Mouse (Mus musculus) neural tube, embryonic 11.5 days (tissue): ENCODE data around the gene Agbl4. TPM values are rescaled to one million over a fixed set of nuclear protein-coding genes. Genes with fewer than 3 reads are reported as not detected.

Experiments
- ATAC-seq: fragments of 200-750 bp; cut with Nextera tagmentation; 2 replicates; pipeline ENCODE4 v1.8.0; 2017; ENCODE audit warnings: moderate number of reproducible peaks, mild to moderate bottlenecking, moderate TSS enrichment, moderate library complexity; ENCODE audit not compliant: insufficient read depth, low FRiP score, low TSS enrichment
- DNase-seq: peaks from one replicate; pipeline ENCODE4 v3.0.0-alpha.2; 2015; ENCODE audit warnings: low spot score
- H3K27ac ChIP-seq: fragments of 300-500 bp; sonication (generic); 2 replicates; pipeline ENCODE4 v1.5.1; 2014; ENCODE audit warnings: low read depth, mild to moderate bottlenecking, low read length
- H3K27me3 ChIP-seq: fragments of 300-500 bp; sonication (generic); 2 replicates; pipeline ENCODE4 v1.6.1; 2014; ENCODE audit warnings: mild to moderate bottlenecking, low read length, mixed read lengths; ENCODE audit not compliant: control insufficient read depth, insufficient read depth
- H3K36me3 ChIP-seq: fragments of 300-500 bp; sonication (generic); 2 replicates; pipeline ENCODE4 v1.6.1; 2014; ENCODE audit warnings: mild to moderate bottlenecking, low read length, moderate library complexity, mixed read lengths; ENCODE audit not compliant: control insufficient read depth, insufficient read depth
- H3K4me1 ChIP-seq: fragments of 300-500 bp; sonication (generic); 2 replicates; pipeline ENCODE4 v1.6.1; 2014; ENCODE audit warnings: low read length, mixed read lengths; ENCODE audit not compliant: control insufficient read depth, insufficient read depth
- H3K4me2 ChIP-seq: fragments of 300-500 bp; sonication (generic); 2 replicates; pipeline ENCODE4 v1.6.1; 2014; ENCODE audit warnings: low read depth, mild to moderate bottlenecking, moderate library complexity
- H3K4me3 ChIP-seq: fragments of 300-500 bp; sonication (generic); 2 replicates; pipeline ENCODE4 v1.5.1; 2014; ENCODE audit warnings: low read depth, low read length
- H3K9ac ChIP-seq: fragments of 300-500 bp; sonication (generic); 2 replicates; pipeline ENCODE4 v1.6.1; 2014; ENCODE audit warnings: mild to moderate bottlenecking, low read length
- H3K9me3 ChIP-seq: fragments of 300-500 bp; sonication (generic); 2 replicates; pipeline ENCODE4 v1.6.1; 2016; ENCODE audit warnings: low read length; ENCODE audit not compliant: control insufficient read depth
- WGBS: fragments of 180-500 bp; shearing (Covaris S2); extraction: QIAGEN DNeasy Blood & Tissue Kit; methylation state at CpG from one replicate; pipeline ENCODE4 v1.1.7; 2014; 5-methylcytosine and 5-hydroxymethylcytosine counted together
- polyA plus RNA-seq: library from polyadenylated mRNA; unstranded; fragments of >200 nt; fragmentation: Nextera tagmentation; extraction: Ambion mirVana; gene quantifications from 2 replicates; pipeline ENCODE4 v1.2.1, GENCODE M21; 2014

The Agbl4 gene
- polyA plus RNA-seq, 1 experiment from 2014 or later, result 1.1 TPM

- no peaks in the 10 kb centered on the region for H3K36me3 ChIP-seq
- no peak overlapping the region for H3K4me2 ChIP-seq
- H3K27ac ChIP-seq, result no peak overlapping the region
- no peak overlapping the region for H3K9ac ChIP-seq
- DNase-seq, result no peak
- ATAC-seq, result no peak
- H3K4me1 ChIP-seq, result no peaks in the 10 kb centered on the region
- no peaks in the 10 kb centered on the region for H3K27me3 ChIP-seq
- H3K9me3 ChIP-seq, result no peaks in the 10 kb centered on the region
- WGBS, result 64% methylated on average over 4 of the region's 4 CpGs
- no peak overlapping the region for H3K4me3 ChIP-seq
These were observed 1182.4 kb downstream of the Agbl4 start for GRCm38 (mm10) chr4:111579863-111580224.

GRCm38 (mm10) chr4:111580239-111580638, 1182.8 kb downstream of the Agbl4 start:
- ATAC-seq, result no peak

GRCm38 (mm10) chr4:111583562-111584237, 1186.2 kb downstream of the Agbl4 start:
- ATAC-seq, result no peak
- WGBS, result 90% methylated on average over 10 of the region's 10 CpGs
- H3K27me3 ChIP-seq, result no peaks in the 10 kb centered on the region
- H3K36me3 ChIP-seq, result no peaks in the 10 kb centered on the region
- no peak overlapping the region for H3K27ac ChIP-seq
- H3K9me3 ChIP-seq, result no peaks in the 10 kb centered on the region
- no peaks in the 10 kb centered on the region for H3K4me1 ChIP-seq
- DNase-seq, result no peak
- no peak overlapping the region for H3K4me3 ChIP-seq
- H3K9ac ChIP-seq, result no peak overlapping the region
- H3K4me2 ChIP-seq, result no peak overlapping the region

More at GRCm38 (mm10) chr4:111580239-111580638, 1182.8 kb downstream of the Agbl4 start:
- no peak overlapping the region for H3K9ac ChIP-seq
- H3K27me3 ChIP-seq, result no peaks in the 10 kb centered on the region
- no peaks in the 10 kb centered on the region for H3K9me3 ChIP-seq
- no peak for DNase-seq
- H3K4me3 ChIP-seq, result no peak overlapping the region
- WGBS, result 94% methylated on average over 1 of the region's 1 CpGs
- H3K27ac ChIP-seq, result no peak overlapping the region
- no peaks in the 10 kb centered on the region for H3K36me3 ChIP-seq
- H3K4me1 ChIP-seq, result no peaks in the 10 kb centered on the region
- no peak overlapping the region for H3K4me2 ChIP-seq

- H3K9me3 ChIP-seq, result no peaks in the 10 kb centered on the region
- H3K36me3 ChIP-seq, result no peaks in the 10 kb centered on the region
- DNase-seq (no peak), ATAC-seq (no peak)
- no peak overlapping the region for H3K4me2 ChIP-seq
- WGBS, result 91% methylated on average over 7 of the region's 7 CpGs
- H3K27me3 ChIP-seq, result no peaks in the 10 kb centered on the region
- H3K4me3 ChIP-seq, result no peak overlapping the region
- no peak overlapping the region for H3K27ac ChIP-seq
- H3K9ac ChIP-seq, result no peak overlapping the region
- H3K4me1 ChIP-seq, result no peaks in the 10 kb centered on the region
These were observed 1186.8 kb downstream of the Agbl4 start for GRCm38 (mm10) chr4:111584286-111584685.

GRCm38 (mm10) chr4:111588211-111588610, 1190.8 kb downstream of the Agbl4 start:
- Histone ChIP-seq H3K9ac (no peak overlapping the region), H3K27ac (no peak overlapping the region), H3K4me1 (no peaks in the 10 kb centered on the region), H3K9me3 (no peaks in the 10 kb centered on the region), H3K4me2 (no peak overlapping the region), H3K36me3 (no peaks in the 10 kb centered on the region), H3K4me3 (no peak overlapping the region), H3K27me3 (no peaks in the 10 kb centered on the region)
- ATAC-seq (no peak), DNase-seq (no peak)
- WGBS, result 78% methylated on average over 1 of the region's 1 CpGs

- Histone ChIP-seq H3K27ac (no peak overlapping the region), H3K27me3 (no peaks in the 10 kb centered on the region), H3K4me2 (no peak overlapping the region), H3K9ac (no peak overlapping the region), H3K9me3 (no peaks in the 10 kb centered on the region), H3K4me1 (no peaks in the 10 kb centered on the region), H3K4me3 (no peak overlapping the region), H3K36me3 (no peaks in the 10 kb centered on the region)
- 83% methylated on average over 4 of the region's 4 CpGs for WGBS
- no peak for DNase-seq
- no peak; the same call in 1 of the 2 replicates for ATAC-seq
These were observed 1192.2 kb downstream of the Agbl4 start for GRCm38 (mm10) chr4:111589467-111590170.

GRCm38 (mm10) chr4:111594655-111595295, 1197.3 kb downstream of the Agbl4 start:
- WGBS, result 89% methylated on average over 3 of the region's 3 CpGs
- DNase-seq, result no peak
- no peaks in the 10 kb centered on the region for H3K4me1 ChIP-seq
- H3K9ac ChIP-seq, result no peak overlapping the region
- H3K4me3 ChIP-seq, result no peak overlapping the region
- H3K27me3 ChIP-seq, result no peaks in the 10 kb centered on the region
- H3K36me3 ChIP-seq, result no peaks in the 10 kb centered on the region
- no peak for ATAC-seq
- no peak overlapping the region for H3K27ac ChIP-seq
- H3K9me3 ChIP-seq, result no peaks in the 10 kb centered on the region
- H3K4me2 ChIP-seq, result no peak overlapping the region

GRCm38 (mm10) chr4:111597249-111597661, 1199.8 kb downstream of the Agbl4 start:
- Histone ChIP-seq H3K27me3 (no peaks in the 10 kb centered on the region), H3K9ac (no peak overlapping the region), H3K9me3 (no peaks in the 10 kb centered on the region), H3K4me1 (no peaks in the 10 kb centered on the region), H3K4me3 (no peak overlapping the region), H3K27ac (no peak overlapping the region), H3K4me2 (no peak overlapping the region), H3K36me3 (no peaks in the 10 kb centered on the region)
- 91% methylated on average over 2 of the region's 2 CpGs for WGBS
- no peak for ATAC-seq
- DNase-seq, result peak; percentile 16
